Mouse (Mus musculus): ENCODE data around the gene Gpr21. TPM values are rescaled to one million over a fixed set of nuclear protein-coding genes. Genes with fewer than 3 reads are reported as not detected.

Gene Gpr21
- total and polyA plus RNA-seq, 2 experiments from 2014 or later, result 14.5 to 35.8 TPM

- TF ChIP-seq CTCF (IDR thresholded peaks at IDR 0.05; ENCODE audit: low read depth), result no peak
- Histone ChIP-seq H3K9ac (no peak overlapping the region), H3K4me2 (ENCODE audit: low read depth) (no peak overlapping the region), H3K27ac (ENCODE audit: low read depth, low read length) (no peak overlapping the region), H3K4me1 (ENCODE audit: insufficient read depth) (no peaks in the 10 kb centered on the region), H3K9me3 (ENCODE audit: low read length) (no peaks in the 10 kb centered on the region), H3K4me3 (ENCODE audit: low read depth, low read length) (no peak overlapping the region), H3K36me3 (ENCODE audit: insufficient read depth) (0 out of 2 replicates have a peak, but pooled peaks cover 6% of the 10 kb centered on the region), H3K27me3 (ENCODE audit: insufficient read depth, low read length) (no peaks in the 10 kb centered on the region)
- DNase-seq (no peak), ATAC-seq (no peak)
- 98% methylated on average over 2 of the region's 2 CpGs for WGBS
Measured at GRCm38 (mm10) chr2:37529397-37529796, 13.3 kb downstream of the Gpr21 start.

GRCm38 (mm10) chr2:37530766-37531165 lies 14.6 kb downstream of the Gpr21 start:
- Histone ChIP-seq H3K4me3 (ENCODE audit: low read depth, low read length) (no peak overlapping the region), H3K4me2 (ENCODE audit: low read depth) (no peak overlapping the region), H3K27me3 (ENCODE audit: insufficient read depth, low read length) (no peaks in the 10 kb centered on the region), H3K27ac (ENCODE audit: low read depth, low read length) (no peak overlapping the region), H3K9ac (no peak overlapping the region), H3K9me3 (ENCODE audit: low read length) (no peaks in the 10 kb centered on the region), H3K36me3 (ENCODE audit: insufficient read depth) (peaks cover 13% of the 10 kb centered on the region; the same call in 1 of the 2 replicates), H3K4me1 (ENCODE audit: insufficient read depth) (no peaks in the 10 kb centered on the region)
- no peak for ATAC-seq
- 83% methylated on average over 1 of the region's 1 CpGs for WGBS
- TF ChIP-seq CTCF (IDR thresholded peaks at IDR 0.05; ENCODE audit: low read depth), result no peak
- no peak for DNase-seq

DNA sequence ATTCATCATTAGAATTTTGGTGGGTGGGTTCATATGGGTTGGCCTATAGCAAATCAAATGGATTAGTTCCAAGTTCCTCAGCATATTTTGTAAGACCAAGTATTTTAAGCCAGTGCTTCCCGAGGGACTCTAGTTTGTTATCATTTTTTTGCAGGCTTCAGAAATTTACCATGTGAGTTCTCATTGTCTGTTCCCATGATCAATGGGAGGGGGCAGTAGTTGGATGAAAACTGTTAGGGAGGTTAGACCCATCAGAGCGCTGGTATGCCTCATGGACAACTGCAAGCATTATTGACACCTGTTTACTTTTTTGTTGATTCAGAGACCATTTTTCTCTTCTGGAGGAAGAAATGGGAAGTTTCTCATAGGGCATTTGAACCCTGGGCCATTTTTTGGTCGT lies 15.5 kb downstream of the Gpr21 start:
- H3K27ac ChIP-seq (ENCODE audit: low read depth, low read length), result no peak overlapping the region
- no peak for DNase-seq
- H3K9me3 ChIP-seq (ENCODE audit: low read length), result no peaks in the 10 kb centered on the region
- peaks cover 18% of the 10 kb centered on the region for H3K36me3 ChIP-seq (ENCODE audit: insufficient read depth)
- TF ChIP-seq CTCF (IDR thresholded peaks at IDR 0.05; ENCODE audit: low read depth), result no peak
- no peak overlapping the region for H3K9ac ChIP-seq
- H3K4me3 ChIP-seq (ENCODE audit: low read depth, low read length), result no peak overlapping the region
- no peaks in the 10 kb centered on the region for H3K27me3 ChIP-seq (ENCODE audit: insufficient read depth, low read length)
- no peaks in the 10 kb centered on the region for H3K4me1 ChIP-seq (ENCODE audit: insufficient read depth)
- ATAC-seq, result no peak
- H3K4me2 ChIP-seq (ENCODE audit: low read depth), result no peak overlapping the region
- 79% methylated on average over 3 of the region's 3 CpGs for WGBS

- ATAC-seq, result no peak
- H3K27ac ChIP-seq (ENCODE audit: low read depth, low read length), result no peak overlapping the region
- no peak overlapping the region for H3K9ac ChIP-seq
- H3K4me2 ChIP-seq (ENCODE audit: low read depth), result no peak overlapping the region
- peaks cover 46% of the 10 kb centered on the region for H3K36me3 ChIP-seq (ENCODE audit: insufficient read depth)
- DNase-seq, result no peak
- no peaks in the 10 kb centered on the region for H3K4me1 ChIP-seq (ENCODE audit: insufficient read depth)
- WGBS, result 86% methylated on average over 1 of the region's 1 CpGs
- no peaks in the 10 kb centered on the region for H3K9me3 ChIP-seq (ENCODE audit: low read length)
- H3K4me3 ChIP-seq (ENCODE audit: low read depth, low read length), result no peak overlapping the region
- no peaks in the 10 kb centered on the region for H3K27me3 ChIP-seq (ENCODE audit: insufficient read depth, low read length)
- no peak for TF ChIP-seq CTCF (IDR thresholded peaks at IDR 0.05; ENCODE audit: low read depth)
Measured at GRCm38 (mm10) chr2:37549346-37550012, 33.3 kb downstream of the Gpr21 start.

GRCm38 (mm10) chr2:37556366-37556765 lies 40.2 kb downstream of the Gpr21 start:
- no peak overlapping the region for H3K27ac ChIP-seq (ENCODE audit: low read depth, low read length)
- H3K27me3 ChIP-seq (ENCODE audit: insufficient read depth, low read length), result no peaks in the 10 kb centered on the region
- H3K4me2 ChIP-seq (ENCODE audit: low read depth), result no peak overlapping the region
- TF ChIP-seq CTCF (IDR thresholded peaks at IDR 0.05; ENCODE audit: low read depth), result no peak
- DNase-seq (no peak), ATAC-seq (no peak)
- no peak overlapping the region for H3K9ac ChIP-seq
- WGBS, result 85% methylated on average over 2 of the region's 2 CpGs
- H3K4me1 ChIP-seq (ENCODE audit: insufficient read depth), result no peaks in the 10 kb centered on the region
- no peaks in the 10 kb centered on the region for H3K9me3 ChIP-seq (ENCODE audit: low read length)
- no peak overlapping the region for H3K4me3 ChIP-seq (ENCODE audit: low read depth, low read length)
- peaks cover 84% of the 10 kb centered on the region for H3K36me3 ChIP-seq (ENCODE audit: insufficient read depth)

- no peaks in the 10 kb centered on the region for H3K9me3 ChIP-seq (ENCODE audit: low read length)
- DNase-seq, result no peak
- peaks cover 74% of the 10 kb centered on the region for H3K36me3 ChIP-seq (ENCODE audit: insufficient read depth)
- H3K27me3 ChIP-seq (ENCODE audit: insufficient read depth, low read length), result no peaks in the 10 kb centered on the region
- no peak overlapping the region for H3K27ac ChIP-seq (ENCODE audit: low read depth, low read length)
- no peak overlapping the region for H3K9ac ChIP-seq
- 60% methylated on average over 2 of the region's 2 CpGs for WGBS
- no peak overlapping the region for H3K4me2 ChIP-seq (ENCODE audit: low read depth)
- no peak for TF ChIP-seq CTCF (IDR thresholded peaks at IDR 0.05; ENCODE audit: low read depth)
- H3K4me1 ChIP-seq (ENCODE audit: insufficient read depth), result no peaks in the 10 kb centered on the region
- no peak overlapping the region for H3K4me3 ChIP-seq (ENCODE audit: low read depth, low read length)
- no peak for ATAC-seq
Measured at GRCm38 (mm10) chr2:37565579-37565978, 49.4 kb downstream of the Gpr21 start.

DNA sequence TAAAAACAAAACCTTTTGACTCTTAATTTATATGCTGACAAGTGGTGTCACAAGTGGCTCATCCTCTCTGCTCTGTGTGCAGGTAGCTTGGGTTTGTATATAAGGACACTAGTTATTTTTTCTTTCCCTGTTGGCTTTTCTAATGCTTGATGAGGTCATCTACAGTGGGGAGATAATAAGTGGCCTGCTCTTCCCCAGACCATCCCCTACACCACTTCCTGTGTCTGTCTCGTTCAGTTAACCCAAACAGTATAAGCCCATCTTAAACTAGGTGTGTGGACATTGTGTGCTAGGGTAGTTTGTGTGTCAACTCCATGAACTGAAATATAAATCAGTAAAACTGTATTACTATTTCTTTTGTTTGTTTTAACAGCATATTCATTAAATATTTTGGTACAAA lies 49.9 kb downstream of the Gpr21 start:
- H3K27me3 ChIP-seq (ENCODE audit: insufficient read depth, low read length), result no peaks in the 10 kb centered on the region
- no peak overlapping the region for H3K4me3 ChIP-seq (ENCODE audit: low read depth, low read length)
- H3K27ac ChIP-seq (ENCODE audit: low read depth, low read length), result no peak overlapping the region
- TF ChIP-seq CTCF (IDR thresholded peaks at IDR 0.05; ENCODE audit: low read depth), result no peak
- no peak overlapping the region for H3K9ac ChIP-seq
- H3K4me2 ChIP-seq (ENCODE audit: low read depth), result no peak overlapping the region
- no peaks in the 10 kb centered on the region for H3K4me1 ChIP-seq (ENCODE audit: insufficient read depth)
- H3K9me3 ChIP-seq (ENCODE audit: low read length), result no peaks in the 10 kb centered on the region
- WGBS, result 82% methylated on average over 1 of the region's 1 CpGs
- ATAC-seq (no peak), DNase-seq (no peak)
- H3K36me3 ChIP-seq (ENCODE audit: insufficient read depth), result peaks cover 69% of the 10 kb centered on the region
